Mouse (Mus musculus) lung, postnatal 0 days (tissue): ENCODE data around the gene Ppp2r5e. TPM values are rescaled to one million over a fixed set of nuclear protein-coding genes. Genes with fewer than 3 reads are reported as not detected.

Source experiments
- ATAC-seq: fragments of 200-750 bp; cut with Nextera tagmentation; 2 replicates; pipeline ENCODE4 v1.8.0; 2017; ENCODE audit warnings: moderate library complexity
- DNase-seq: peaks from one replicate; pipeline ENCODE4 v3.0.0-alpha.2; 2016; ENCODE audit warnings: low spot score
- H3K27ac ChIP-seq: fragments of 300-500 bp; sonication (generic); 2 replicates; pipeline ENCODE4 v1.5.1; 2014; ENCODE audit warnings: antibody characterized with exemption, mild to moderate bottlenecking, low read length, mixed read lengths
- H3K27me3 ChIP-seq: fragments of 300-500 bp; sonication (generic); replicated peaks from 2 replicates; pipeline ENCODE4 v1.6.1; 2014; ENCODE audit warnings: low read length, mixed read lengths; ENCODE audit not compliant: insufficient read depth
- H3K36me3 ChIP-seq: fragments of 300-500 bp; sonication (generic); 2 replicates; pipeline ENCODE4 v1.6.1; 2014; ENCODE audit warnings: low read length, mixed read lengths; ENCODE audit not compliant: insufficient read depth
- H3K4me1 ChIP-seq: fragments of 300-500 bp; sonication (generic); 2 replicates; pipeline ENCODE4 v1.6.1; 2014; ENCODE audit warnings: antibody characterized with exemption, low read depth, low read length, mixed read lengths; ENCODE audit not compliant: insufficient read depth
- H3K4me2 ChIP-seq: fragments of 300-500 bp; sonication (generic); replicated peaks from 2 replicates; pipeline ENCODE4 v1.6.1; 2014; ENCODE audit warnings: low read depth, mild to moderate bottlenecking, low read length, moderate library complexity, mixed read lengths
- H3K4me3 ChIP-seq: fragments of 300-500 bp; sonication (generic); 2 replicates; pipeline ENCODE4 v1.5.1; 2014; ENCODE audit warnings: low read depth, low read length
- H3K9ac ChIP-seq: fragments of 300-500 bp; sonication (generic); replicated peaks from 2 replicates; pipeline ENCODE4 v1.6.1; 2014; ENCODE audit warnings: low read depth, mild to moderate bottlenecking
- H3K9me3 ChIP-seq: fragments of 300-500 bp; sonication (generic); 2 replicates; pipeline ENCODE4 v1.6.1; 2016; ENCODE audit warnings: low read length, mixed read lengths
- CTCF ChIP-seq: IDR thresholded peaks from 2 replicates; pipeline ENCODE4 v1.5.1; 2016; ENCODE audit warnings: antibody characterized with exemption, mild to moderate bottlenecking
- EP300 ChIP-seq: IDR thresholded peaks from 2 replicates; pipeline ENCODE4 v1.6.1; 2016; ENCODE audit warnings: antibody characterized with exemption, mild to moderate bottlenecking, control low read depth
- WGBS: fragments of 180-500 bp; shearing (Covaris S2); extraction: QIAGEN DNeasy Blood & Tissue Kit; methylation state at CpG from one replicate; pipeline ENCODE4 v1.1.7; 2014; 5-methylcytosine and 5-hydroxymethylcytosine counted together
- polyA plus RNA-seq: library from polyadenylated mRNA; unstranded; fragments of >200 nt; fragmentation: Nextera tagmentation; extraction: Ambion mirVana; gene quantifications from 2 replicates; pipeline ENCODE4 v1.2.1, GENCODE M21; 2015

Ppp2r5e gene
- polyA plus RNA-seq, 1 experiment from 2014 or later: 13.3 TPM

DNA sequence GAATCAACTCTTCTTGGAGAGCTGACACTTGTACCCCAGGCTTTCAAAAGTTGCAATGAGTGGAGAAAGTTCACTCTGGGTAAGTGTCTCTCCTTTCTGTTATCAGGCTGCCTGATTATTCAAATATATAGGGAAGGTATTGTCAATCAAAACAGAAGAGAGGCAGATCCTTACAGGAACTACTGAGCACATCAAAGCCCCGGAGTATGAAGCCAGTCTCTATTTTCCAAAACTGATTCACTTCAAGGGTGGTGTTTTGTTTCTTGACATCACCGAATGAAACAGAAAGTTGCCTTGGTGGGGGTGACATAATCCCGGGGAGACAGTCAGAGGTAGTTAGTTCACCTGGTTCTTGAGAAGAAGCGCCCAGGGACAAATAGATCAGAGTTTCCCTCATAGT is 179.4 kb downstream of the Ppp2r5e start, which contains the start of gene Gphb5:
Gene Gphb5 (minus strand): TSS at position 101 of the 400 bp plus-strand sequence.
- Histone ChIP-seq H3K4me3 (no peak within 1 kb of the TSS), H3K4me2 (no peak within 1 kb of the TSS), H3K36me3 (no peaks in the 10 kb centered on the region), H3K27me3 (no peaks in the 10 kb centered on the region), H3K9ac (no peak within 1 kb of the TSS), H3K9me3 (no peaks in the 10 kb centered on the region), H3K27ac (no peak within 1 kb of the TSS), H3K4me1 (no peaks in the 10 kb centered on the region)
- DNase-seq (no peak), ATAC-seq (no peak)
- TF ChIP-seq CTCF: no peak
- TF ChIP-seq EP300: no peak
- 83% methylated on average over 4 of the region's 4 CpGs for WGBS

DNA sequence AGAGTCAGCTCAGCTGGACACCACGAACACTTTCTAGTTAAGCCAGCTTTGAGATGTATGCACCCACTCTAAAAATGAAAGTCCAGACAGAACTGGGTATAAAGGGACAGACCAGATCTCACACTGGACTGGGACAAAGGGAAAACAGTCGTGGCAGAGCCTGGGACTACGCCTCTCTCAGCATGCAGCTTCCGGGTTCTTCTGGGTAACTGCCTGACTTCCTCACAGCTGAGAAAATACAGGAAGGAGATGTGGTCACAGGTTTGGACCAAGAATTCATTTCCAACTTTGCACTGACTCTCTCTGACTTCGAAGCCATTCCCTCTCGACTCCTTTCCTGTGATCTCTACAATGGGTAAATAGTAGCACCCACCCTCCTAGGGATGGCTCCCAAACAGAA is 181.1 kb downstream of the Ppp2r5e start:
- WGBS: 61% methylated on average over 6 of the region's 6 CpGs

DNA sequence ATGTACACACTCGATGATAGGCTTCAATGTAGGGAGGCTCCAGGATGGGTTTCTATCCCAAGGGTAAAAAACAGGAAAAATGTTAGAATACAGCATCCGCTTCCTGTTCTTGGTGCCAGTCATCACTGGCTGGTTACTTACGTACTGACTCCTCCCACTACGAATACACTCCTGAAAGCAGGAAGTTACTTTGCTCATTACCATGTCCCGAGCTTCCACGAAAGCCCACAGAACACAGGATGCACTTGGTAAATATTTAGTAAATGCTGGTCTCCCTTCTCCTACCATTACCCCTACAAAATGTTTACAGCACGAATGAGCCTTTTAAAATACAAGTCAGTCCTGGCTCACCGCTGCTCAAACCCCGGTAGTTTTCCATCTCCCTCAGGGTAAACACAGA is 183.1 kb downstream of the Ppp2r5e start:
- Histone ChIP-seq H3K36me3 (no peaks in the 10 kb centered on the region), H3K4me3 (no peak overlapping the region), H3K27me3 (no peaks in the 10 kb centered on the region), H3K27ac (peak overlapping the region; percentile 66), H3K4me2 (no peak overlapping the region), H3K9me3 (no peaks in the 10 kb centered on the region), H3K9ac (no peak overlapping the region), H3K4me1 (no peaks in the 10 kb centered on the region)
- DNase-seq: peak; percentile 68
- WGBS: 50% methylated on average over 9 of the region's 9 CpGs
- TF ChIP-seq CTCF (no peak), EP300 (peak; percentile 95)
- ATAC-seq: peak; percentile 92

More for the DNA sequence above, 181.1 kb downstream of the Ppp2r5e start:
- ATAC-seq: no peak
- Histone ChIP-seq H3K4me2 (no peak overlapping the region), H3K36me3 (no peaks in the 10 kb centered on the region), H3K27me3 (no peaks in the 10 kb centered on the region), H3K4me3 (no peak overlapping the region), H3K27ac (no peak overlapping the region), H3K9me3 (no peaks in the 10 kb centered on the region), H3K9ac (no peak overlapping the region), H3K4me1 (no peaks in the 10 kb centered on the region)
- 0 out of 2 replicates have a peak, but pooled peaks have one; percentile 12 for TF ChIP-seq EP300
- no peak for TF ChIP-seq CTCF
- peak; percentile 31 for DNase-seq

Other genes with a start within 250 kb of the Ppp2r5e start
- not detected in 2 replicates for gene Gphb5, start 179.5 kb downstream of the Ppp2r5e start, polyA plus RNA-seq
- gene Wdr89, start 73.3 kb upstream of the Ppp2r5e start, polyA plus RNA-seq: 3.5 and 4.0 TPM in 2 replicates
- 12.4 and 12.7 TPM in 2 replicates for gene Sgpp1, start 139.5 kb upstream of the Ppp2r5e start, polyA plus RNA-seq
- 41.8 and 57.7 TPM in 2 replicates for gene Syne2, start 221.9 kb upstream of the Ppp2r5e start, polyA plus RNA-seq